Mouse (Mus musculus) fibroblast of lung, adult 2 months (primary cell): ENCODE measurements around the gene Macrod2.

Experiments
- DNase-seq: peaks from one replicate; pipeline ENCODE4 v3.0.0-alpha.2; 2011; ENCODE audit warnings: low read depth

Gene Macrod2

DNA sequence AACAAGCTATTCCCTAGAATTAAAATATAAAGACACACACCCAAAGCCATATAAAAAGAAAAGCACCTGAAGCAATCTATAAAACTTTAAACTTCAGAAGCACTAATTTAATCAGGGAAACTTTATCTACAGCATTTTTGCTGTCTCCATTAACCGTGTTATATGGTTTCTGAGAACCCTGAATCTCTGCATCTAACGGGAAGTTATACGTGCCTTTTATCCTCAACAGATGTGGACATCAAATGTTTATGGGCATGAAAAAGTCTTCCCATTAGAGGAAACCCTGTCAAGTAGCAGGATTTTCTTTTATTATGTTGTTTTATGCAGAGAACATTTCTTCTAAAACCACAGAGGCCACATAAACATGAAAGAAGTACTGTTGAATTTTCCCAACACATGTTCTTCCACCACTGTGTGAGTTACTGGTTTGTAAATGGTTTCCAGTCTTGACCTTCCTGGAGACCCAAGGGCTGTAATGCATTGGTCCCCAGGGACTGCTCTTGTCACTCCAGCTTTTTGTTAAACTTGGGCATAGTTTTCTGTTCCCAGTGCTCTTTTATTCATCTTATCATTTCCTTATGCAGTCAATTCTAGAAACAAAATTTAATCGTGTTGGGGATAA lies 1629.5 kb downstream of the Macrod2 start:
- no peak for DNase-seq

DNA sequence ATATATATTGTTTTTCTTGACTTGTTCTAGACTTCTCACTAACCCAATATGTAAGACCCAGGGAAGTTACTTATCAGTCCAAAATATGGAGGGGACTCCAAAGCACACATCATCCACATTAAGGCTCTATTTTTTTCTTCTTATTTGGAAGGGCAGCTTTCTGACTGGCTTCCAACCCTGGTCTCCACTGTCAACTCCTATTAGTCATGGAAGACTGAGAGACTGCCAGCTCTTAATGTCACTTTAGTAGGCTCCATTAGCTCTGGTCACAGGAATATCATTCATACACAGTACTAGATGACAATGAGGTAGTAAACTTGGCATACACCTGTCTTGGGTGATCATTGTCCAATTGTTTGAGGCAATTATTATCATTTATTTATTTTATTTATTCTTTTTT lies 1631.6 kb downstream of the Macrod2 start:
- no peak for DNase-seq

DNA sequence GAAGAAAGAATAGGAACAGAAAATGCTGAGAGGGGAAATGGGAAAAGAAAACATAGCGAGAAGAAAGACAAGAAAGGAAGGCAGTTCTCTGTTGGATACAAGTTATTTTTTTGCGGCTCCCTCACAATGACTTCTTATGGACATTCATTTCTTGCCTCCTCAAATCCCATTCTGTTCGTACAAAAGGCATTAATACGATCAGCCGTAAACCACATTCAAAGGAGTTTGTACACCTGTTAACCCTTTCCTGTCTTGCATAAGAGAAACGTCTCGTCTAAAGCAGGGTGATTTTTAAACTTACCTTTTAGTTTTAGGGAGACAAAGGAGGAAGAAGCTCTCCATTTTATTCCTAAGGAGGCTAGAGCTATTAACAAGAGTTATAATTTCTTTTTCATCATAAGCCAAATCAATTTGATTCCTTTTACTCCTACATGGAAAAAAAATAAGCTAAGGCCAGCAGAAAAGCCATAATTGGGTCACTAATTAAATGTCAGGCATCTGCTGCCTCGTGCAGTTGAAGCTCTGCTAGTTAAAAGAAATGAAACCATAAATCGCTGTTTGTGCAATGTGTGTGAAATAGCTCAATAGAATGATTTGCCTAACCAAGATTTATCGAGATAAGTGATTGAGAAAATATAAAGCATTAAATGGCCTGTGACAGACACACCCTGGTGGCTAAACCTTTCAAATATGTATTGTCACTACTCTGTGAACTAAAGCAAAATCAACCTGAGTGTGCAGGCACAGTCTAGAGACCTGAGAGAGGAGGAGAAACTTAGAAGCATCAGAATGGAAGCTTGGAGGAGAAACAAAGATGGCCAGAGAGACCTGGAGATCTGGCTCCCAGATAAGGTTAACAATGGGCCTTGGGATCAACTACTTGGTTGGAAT lies 1635.9 kb downstream of the Macrod2 start:
- no peak for DNase-seq

DNA sequence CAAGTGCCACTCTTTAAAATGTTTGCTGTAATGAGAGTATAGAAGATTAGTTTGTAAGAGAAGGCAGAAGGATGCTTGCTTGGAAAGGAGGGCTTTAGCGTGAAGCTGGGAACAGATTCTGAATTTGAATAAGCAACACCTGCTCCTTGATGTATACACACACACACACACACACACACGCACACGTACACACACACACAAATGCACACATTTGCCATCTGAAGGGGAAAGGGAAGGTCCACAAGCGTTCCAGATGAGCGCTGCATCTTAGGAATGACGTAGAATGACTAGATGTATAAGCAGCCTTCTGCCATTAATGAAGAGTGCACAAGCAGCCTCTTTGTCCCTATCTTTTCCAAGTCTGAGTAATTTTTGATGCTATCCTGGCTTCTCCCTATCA lies 1660.5 kb downstream of the Macrod2 start:
- DNase-seq: no peak

DNA sequence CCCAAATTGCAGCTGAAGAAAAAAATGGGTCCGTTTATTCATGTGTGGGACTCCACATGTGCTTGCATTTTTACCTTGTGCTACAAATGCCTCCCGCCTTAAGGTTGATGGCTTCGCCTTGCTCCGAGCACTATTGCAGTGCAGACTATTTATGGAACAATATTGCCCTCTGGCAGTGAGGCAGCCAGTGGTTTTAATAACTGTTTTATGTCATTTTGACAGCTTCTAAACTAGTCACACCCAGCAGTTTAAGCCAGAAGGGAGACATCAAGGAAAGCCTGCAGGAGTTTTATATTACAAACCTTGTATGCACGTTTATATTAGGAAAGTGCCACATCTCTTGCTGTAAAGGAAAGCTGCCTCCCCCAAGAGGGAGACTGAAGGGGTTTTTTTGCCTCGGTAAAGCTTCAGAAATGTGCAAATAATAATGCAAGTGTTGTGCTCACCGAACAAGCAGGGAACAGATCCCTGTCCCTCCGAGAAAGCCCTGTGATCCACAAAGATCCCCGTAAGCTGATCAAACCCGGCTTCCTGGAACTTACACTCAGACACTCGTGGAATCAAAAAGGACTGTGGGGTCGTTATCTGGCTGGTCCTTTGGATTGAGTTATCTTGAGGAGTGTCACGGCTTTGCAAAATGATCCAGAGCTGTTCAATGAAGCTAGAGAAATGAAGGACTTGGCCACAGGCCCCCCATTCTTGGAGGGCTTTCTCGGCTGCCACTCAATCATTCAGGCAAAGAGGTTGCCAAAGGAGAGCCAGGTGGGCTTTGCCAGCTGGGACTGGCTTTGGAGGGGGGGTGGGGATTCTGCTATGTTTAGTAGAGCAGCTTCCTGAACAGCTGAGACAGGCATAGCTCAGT lies 1663.0 kb downstream of the Macrod2 start:
- peak; percentile 18 for DNase-seq

DNA sequence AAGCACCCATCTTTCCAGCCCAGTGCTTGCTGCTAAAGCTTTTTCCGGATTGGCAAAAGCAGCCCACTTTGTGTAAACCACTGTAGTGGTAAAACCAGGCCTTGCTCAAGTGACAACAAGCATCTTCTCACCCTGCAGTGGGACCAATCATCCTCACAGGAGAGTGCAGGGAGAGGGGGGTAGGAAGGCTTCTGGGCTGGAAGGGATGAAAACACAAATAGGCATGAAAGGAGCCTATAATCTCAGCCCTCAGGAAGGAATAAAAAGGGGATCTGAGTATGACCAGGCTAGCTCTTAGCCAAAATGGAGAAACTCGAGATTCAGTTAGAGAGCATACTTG lies 1663.6 kb downstream of the Macrod2 start:
- no peak for DNase-seq

DNA sequence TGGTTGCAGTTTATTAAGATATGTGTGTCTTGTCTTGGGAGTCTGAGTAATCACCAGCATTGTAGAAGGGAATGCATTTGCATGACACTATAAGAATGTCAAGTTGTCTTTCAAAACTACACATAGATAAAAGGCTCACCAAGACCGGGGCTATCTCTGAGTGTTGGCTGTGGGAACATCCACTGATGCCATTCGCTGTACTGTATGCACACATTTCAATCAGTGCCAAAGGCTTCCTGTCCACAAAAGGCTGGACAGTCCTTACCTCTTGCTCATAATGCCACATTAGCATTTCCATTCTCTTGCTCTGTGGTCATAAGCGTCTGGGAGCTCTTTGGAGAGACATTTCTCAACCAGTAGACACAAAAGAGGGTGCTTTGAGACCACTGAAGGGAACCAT lies 1713.8 kb downstream of the Macrod2 start:
- no peak for DNase-seq

DNA sequence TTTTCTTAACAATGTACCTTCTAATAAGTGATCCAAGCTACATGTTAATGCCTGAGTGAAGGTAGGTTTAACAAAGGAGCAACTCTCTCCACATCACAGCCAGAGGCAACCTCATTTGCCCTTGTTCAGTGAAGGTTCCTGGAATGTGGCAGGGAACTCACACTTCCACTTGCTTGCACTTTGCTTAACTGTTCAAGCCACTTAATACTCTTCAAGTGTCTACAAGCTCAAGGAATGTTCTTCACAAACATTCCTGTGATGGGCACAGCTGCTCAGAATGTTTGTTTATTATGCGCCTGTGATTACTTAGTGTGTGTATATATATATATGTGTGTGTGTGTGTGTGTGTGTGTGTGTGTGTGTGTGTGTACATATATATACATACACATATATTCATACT lies 1721.5 kb downstream of the Macrod2 start:
- DNase-seq: no peak

DNA sequence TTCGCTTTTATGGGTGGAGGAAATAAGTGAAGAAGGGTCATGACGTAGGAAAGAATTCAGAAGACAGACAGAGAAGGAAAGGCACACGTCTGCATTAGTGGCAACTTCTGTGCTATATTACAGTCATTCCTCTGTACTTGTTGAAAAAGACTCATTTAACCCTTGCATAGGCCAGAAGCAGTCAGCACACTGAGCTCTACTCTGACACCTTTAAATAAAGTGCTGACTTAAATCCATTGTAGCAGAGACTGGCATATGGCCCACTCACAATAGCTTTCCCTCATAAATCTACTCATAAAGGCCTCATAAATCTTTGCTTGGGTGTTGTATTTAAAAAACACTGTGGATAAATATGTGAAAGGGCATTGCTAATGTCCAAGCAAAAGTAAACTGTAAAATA lies 1733.0 kb downstream of the Macrod2 start:
- no peak for DNase-seq

DNA sequence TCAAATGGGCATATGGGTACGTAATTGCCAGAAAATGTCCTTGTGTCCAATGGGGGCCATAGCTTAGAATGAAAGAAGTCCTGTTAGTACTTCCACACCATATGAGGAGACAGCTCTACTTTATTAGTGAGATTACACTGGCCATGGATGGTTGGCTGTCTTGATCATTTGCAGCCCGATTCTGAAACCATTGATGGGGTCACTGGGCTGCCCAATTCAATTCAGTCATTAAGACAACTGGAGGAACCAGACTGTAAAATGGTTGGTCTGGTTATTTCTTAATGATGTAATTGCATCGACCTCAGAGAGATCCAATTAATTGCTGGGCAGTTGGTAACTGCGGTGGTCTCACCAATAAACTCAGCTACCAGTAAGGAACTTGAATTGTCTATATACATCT lies 1734.1 kb downstream of the Macrod2 start:
- DNase-seq: no peak

DNA sequence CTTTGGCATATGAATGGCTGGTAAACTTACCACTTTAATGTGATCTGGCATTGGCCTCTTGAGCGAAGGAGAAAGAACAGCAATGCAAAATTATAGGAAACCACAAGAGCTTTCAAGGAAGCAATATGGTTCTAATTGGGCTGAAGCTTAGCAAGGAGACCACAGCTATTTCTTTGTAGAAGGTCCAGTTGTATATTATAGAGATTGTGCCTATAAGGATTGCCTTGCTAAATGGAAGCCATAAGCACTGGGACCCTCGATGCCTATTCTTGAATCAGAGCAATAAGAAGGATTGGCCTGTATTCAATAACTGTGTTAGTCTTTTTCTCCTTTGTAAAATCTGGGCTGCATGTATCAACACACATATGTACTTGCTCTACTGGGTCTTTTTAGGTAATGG lies 1754.2 kb downstream of the Macrod2 start:
- no peak for DNase-seq

DNA sequence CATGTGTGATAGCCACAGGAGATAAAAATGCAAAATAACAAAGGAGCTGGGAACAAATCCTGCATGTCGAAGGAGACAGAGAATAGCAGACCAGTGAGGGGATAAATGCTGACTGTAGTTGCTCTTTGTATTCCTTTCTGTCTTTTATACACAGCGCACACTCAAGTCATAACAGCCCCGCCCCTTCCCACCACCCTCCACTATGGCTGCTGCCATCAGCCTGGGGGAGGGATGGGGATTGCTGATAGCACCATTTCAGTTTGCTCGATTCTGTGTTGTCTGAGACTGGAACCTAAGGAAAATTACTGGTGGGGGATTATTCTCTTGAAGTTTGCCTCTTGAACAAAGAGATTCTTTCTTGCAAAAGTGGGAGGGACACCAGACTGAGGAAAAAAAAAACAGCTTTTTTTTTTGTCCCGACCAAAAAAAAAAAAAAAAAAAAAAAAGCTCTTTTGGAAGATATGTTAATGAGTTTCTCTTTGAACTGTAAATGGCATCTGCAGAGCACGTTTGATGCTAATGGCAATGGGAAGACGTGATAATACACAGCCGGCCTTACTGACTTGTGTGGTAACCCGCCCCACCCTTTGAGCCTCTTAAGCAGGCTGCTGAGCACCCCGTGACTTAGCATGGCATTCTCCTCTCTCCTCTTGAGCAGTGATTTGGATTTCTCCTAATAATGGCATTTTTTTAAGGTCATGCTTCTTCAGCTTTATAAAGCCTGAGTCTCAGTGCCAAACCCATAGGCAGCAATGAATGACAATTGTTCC lies 1768.6 kb downstream of the Macrod2 start:
- DNase-seq: no peak

DNA sequence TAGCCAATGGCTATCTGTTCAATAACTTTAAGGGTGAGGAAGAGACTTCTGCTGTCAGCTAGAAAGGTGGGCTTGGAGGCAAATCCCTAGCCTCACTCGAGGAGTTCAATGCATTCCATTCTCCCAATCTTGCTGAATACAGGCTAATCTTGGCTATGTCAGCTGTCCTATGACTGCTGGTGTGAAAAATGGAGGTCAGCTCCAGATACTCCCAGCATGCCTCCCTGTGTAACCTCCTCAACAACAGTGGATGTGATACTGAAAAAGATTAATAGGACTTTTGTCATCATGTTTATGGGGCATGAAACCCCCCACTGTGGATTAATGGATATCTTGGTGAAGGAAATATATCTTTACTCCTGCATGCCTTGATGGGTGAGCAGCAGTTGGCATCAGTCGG lies 1774.5 kb downstream of the Macrod2 start:
- no peak for DNase-seq

DNA sequence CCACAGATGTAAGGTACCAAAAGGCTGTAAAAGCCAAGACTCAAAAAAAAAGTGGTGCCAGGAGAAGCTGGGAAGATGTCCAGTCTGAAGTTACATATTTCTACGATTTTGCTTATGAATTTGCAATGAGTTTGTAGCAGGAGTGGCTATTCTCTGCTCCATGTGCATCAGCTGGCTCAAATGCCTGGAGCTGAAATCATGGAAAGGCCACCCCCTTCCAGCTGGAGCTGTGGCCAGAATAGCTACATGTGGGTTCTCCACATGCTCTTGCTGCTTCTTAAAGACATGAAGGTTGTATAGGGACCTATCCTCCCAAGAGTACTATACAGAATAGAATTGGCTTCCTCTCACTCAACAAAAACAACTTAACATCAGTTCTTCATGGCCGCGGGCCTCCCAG lies 1777.6 kb downstream of the Macrod2 start:
- DNase-seq: no peak

DNA sequence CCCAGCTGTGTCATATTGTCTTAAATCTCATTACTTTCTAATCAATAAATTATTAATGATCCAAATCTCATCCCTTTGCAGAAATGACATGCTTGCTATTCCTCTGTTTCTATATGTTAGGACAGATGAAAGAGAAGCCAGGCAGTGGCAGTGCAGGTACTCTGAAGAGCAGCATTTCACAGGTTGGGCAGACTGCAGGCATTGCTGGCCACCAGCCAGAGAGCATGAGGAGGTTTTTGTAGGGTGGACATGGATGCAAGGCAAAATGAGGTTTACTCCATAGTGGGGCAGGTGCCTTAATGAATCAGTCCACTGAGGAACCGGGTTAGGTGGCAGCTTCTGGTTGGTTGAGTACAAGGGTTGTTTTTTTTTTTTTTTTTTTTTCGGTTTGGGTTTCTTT lies 1778.9 kb downstream of the Macrod2 start:
- DNase-seq: no peak

DNA sequence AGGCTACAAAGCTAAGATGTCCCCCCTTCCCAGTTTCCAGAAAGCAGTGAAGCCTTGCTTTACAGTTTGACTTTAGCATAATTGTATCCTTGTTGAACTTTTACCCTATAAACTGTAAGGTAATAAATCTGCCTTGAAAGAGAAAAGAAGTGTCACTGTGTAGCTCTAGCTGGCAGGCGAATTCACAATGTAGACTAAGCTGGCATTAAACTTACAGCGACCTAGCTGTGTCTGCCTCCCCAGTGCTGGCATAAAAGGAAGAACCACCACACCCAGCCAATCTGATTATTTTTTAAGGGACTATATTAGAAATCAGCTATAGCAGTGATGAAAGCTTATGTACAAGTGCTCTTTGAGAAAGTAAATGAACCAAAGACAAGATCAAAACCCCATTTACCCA lies 1791.8 kb downstream of the Macrod2 start:
- no peak for DNase-seq

DNA sequence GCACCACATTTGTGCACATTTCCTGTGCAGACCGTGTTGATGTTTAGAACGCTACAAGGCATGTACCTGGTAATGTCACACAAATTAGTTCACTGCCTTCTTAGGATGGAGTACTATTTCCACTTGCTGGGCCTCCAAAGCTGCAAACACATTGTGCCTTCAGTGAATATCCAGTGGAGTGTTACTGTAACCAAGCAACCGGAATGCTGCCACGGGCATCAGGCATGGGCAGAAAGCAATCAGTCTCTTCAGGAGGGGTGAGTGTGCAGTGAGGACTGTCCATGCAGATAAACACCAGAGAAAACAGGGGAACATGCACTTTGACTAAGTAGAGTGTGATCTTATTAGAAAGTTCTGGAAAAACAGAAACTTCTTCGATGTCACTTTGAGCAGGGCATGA lies 1792.3 kb downstream of the Macrod2 start:
- no peak for DNase-seq

DNA sequence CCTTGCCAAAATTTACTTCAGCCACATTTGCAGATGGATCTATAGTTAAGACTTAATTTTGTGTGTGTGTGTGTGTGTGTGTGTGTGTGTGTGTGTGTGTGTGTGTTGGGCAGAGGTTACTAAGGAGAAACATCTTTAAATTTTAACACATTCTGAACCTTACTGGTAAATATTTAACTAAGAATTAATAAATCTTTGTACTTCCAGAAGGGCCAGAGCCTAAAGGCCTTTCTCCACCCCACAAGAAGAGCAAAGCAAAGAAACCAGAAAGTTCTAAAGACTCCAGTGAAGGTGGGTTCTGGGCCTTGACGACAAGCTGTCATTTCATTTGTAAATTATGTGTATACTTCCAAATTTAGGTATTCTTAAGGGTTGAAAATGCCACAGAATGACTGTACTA lies 1822.3 kb downstream of the Macrod2 start:
- no peak for DNase-seq

DNA sequence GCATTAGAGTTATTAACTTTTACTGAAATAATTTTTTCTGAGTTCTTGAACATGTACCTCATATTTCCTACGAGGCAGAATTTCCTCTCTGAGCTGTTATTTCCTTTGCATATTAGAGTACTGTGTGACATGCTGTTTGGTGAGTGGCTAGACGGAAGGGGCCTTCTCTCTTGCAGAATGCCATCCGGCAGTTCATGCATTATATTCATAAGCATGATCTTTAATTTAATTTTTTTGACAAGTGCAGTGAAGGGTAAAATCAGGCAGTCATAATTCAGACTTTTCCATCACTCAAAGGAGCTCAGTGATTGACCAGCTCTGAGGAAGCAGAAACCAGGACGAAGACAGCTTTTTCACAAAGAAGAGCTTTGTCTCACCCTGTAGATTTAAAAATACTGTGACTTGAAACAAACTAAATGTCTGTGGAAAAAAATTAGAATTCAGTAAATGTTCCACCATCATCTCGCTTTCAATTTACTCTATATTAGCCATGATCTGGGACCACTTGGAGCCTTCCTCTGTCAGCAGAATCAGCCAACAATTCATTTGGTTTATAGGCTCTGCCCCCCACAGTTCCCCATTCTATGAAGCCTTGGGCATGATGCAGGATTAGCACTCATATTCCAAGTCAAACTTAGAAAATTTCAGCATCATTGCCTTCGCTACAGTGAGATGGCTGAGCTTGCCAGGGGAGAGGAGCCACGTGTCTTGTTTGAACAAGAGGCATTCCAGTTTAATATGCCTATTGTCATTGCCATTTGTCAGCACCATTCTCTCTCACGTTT lies 1827.2 kb downstream of the Macrod2 start:
- no peak for DNase-seq

DNA sequence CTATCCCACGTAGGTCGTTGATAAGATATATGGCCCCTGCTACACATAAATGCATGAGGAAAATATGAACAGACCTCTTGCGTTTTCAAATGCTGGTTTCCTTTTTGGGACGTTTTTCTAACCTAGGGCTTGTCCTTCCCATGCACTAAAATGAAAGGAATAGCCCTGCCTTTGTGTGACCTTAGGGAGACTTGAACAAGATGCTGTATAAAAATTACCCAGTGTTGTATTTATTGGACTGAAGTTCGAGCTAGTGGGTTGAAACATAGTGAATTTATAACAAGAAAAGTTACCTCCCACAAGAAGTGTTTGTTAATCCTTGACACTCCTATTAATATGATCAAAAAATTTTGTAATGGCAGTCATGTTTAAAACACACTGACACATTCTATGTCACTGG lies 1827.8 kb downstream of the Macrod2 start:
- no peak for DNase-seq

DNA sequence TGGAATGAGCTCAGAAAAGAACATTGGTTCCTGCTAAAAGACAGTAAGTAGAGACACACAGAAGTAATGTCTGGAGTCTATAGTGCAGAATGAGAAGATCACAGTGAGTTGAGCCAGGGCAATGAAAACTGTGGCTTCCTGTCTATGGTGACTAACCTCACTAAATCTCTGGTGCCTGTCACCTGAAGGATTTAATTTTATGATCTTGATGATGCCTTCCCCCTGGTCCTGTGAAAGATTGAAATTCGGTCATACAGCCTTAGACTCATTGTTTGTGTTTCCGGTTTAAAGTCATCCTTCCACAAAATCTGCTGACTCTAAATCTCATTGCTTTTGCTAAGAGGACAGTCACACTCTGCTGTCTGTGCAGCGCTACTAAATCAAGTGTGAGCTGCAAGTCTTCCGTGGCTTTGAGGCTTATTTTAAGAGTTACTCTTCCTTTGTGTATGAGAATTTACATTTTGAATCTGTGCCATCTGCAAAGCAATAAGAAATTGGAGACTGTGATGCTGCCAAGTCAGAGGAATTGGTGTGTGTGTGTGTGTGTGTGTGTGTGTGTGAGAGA lies 1836.0 kb downstream of the Macrod2 start:
- DNase-seq: no peak
